Mouse (Mus musculus) embryonic facial prominence, embryonic 10.5 days (tissue): ENCODE measurements around the gene Cux1. TPM values are rescaled to one million over a fixed set of nuclear protein-coding genes. Genes with fewer than 3 reads are reported as not detected.
A peak's percentile ranks its signal among the peaks of the same experiment; 100 is the strongest.

Source experiments
- DNase-seq: peaks from one replicate; pipeline ENCODE4 v3.0.0-alpha.2; 2017; ENCODE audit warnings: low spot score
- H3K27ac ChIP-seq: fragments of 300-500 bp; sonication (generic); replicated peaks from 2 replicates; pipeline ENCODE4 v1.5.1; 2016; ENCODE audit warnings: mild to moderate bottlenecking
- H3K27me3 ChIP-seq: fragments of 300-500 bp; sonication (generic); replicated peaks from 2 replicates; pipeline ENCODE4 v1.6.1; 2016; ENCODE audit warnings: low read depth, mild to moderate bottlenecking; ENCODE audit not compliant: poor library complexity, severe bottlenecking
- H3K36me3 ChIP-seq: fragments of 300-500 bp; sonication (generic); replicated peaks from 2 replicates; pipeline ENCODE4 v1.6.1; 2016; ENCODE audit warnings: mild to moderate bottlenecking, moderate library complexity
- H3K4me1 ChIP-seq: fragments of 300-500 bp; sonication (generic); 2 replicates; pipeline ENCODE4 v1.6.1; 2016
- H3K4me3 ChIP-seq: fragments of 300-500 bp; sonication (generic); 2 replicates; pipeline ENCODE4 v1.5.1; 2016; ENCODE audit warnings: mild to moderate bottlenecking, moderate library complexity
- H3K9me3 ChIP-seq: fragments of 300-500 bp; sonication (generic); 2 replicates; pipeline ENCODE4 v1.6.1; 2016; ENCODE audit warnings: mild to moderate bottlenecking
- WGBS: fragments of 180-500 bp; shearing (Covaris S2); methylation state at CpG from one replicate; pipeline ENCODE4 v1.1.7; 2016; 5-methylcytosine and 5-hydroxymethylcytosine counted together
- polyA plus RNA-seq: library from polyadenylated mRNA; unstranded; fragments of >200 nt; fragmentation: Nextera tagmentation; extraction: Ambion mirVana; gene quantifications from 2 replicates; pipeline ENCODE4 v1.2.1, GENCODE M21; 2016

The Cux1 gene
- polyA plus RNA-seq, 1 experiment from 2014 or later = 75.3 TPM

- WGBS = 95% methylated on average over 3 of the region's 3 CpGs
- no peak overlapping the region for H3K27ac ChIP-seq
- no peak overlapping the region for H3K4me3 ChIP-seq
- 0 out of 2 replicates have a peak, but pooled peaks cover 3% of the 10 kb centered on the region for H3K36me3 ChIP-seq
- H3K4me1 ChIP-seq = peaks cover 26% of the 10 kb centered on the region
- H3K9me3 ChIP-seq = no peaks in the 10 kb centered on the region
- DNase-seq = no peak
- H3K27me3 ChIP-seq = no peaks in the 10 kb centered on the region
These were observed 114.6 kb downstream of the Cux1 start for GRCm38 (mm10) chr5:136452681-136453080.

GRCm38 (mm10) chr5:136449801-136450200, 117.5 kb downstream of the Cux1 start:
- H3K36me3 ChIP-seq = peaks cover 7% of the 10 kb centered on the region; the same call in 1 of the 2 replicates
- H3K27me3 ChIP-seq = no peaks in the 10 kb centered on the region
- H3K27ac ChIP-seq = no peak overlapping the region
- no peaks in the 10 kb centered on the region for H3K9me3 ChIP-seq
- peaks cover 16% of the 10 kb centered on the region for H3K4me1 ChIP-seq
- no peak for DNase-seq
- H3K4me3 ChIP-seq = no peak overlapping the region

- no peaks in the 10 kb centered on the region for H3K9me3 ChIP-seq
- H3K4me1 ChIP-seq = peaks cover 24% of the 10 kb centered on the region
- H3K36me3 ChIP-seq = peaks cover 7% of the 10 kb centered on the region; the same call in 1 of the 2 replicates
- 87% methylated on average over 5 of the region's 5 CpGs for WGBS
- no peaks in the 10 kb centered on the region for H3K27me3 ChIP-seq
- H3K4me3 ChIP-seq = no peak overlapping the region
- DNase-seq = no peak
- no peak overlapping the region for H3K27ac ChIP-seq
These were observed 121.3 kb downstream of the Cux1 start for GRCm38 (mm10) chr5:136445967-136446366.

GRCm38 (mm10) chr5:136442238-136443187, 124.8 kb downstream of the Cux1 start:
- H3K4me3 ChIP-seq = no peak overlapping the region
- no peak for DNase-seq
- WGBS = 65% methylated on average over 11 of the region's 11 CpGs
- peak overlapping the region; percentile 35; the same call in 1 of the 2 replicates for H3K27ac ChIP-seq
- H3K4me1 ChIP-seq = peaks cover 17% of the 10 kb centered on the region
- peaks cover 11% of the 10 kb centered on the region; the same call in 1 of the 2 replicates for H3K36me3 ChIP-seq
- no peaks in the 10 kb centered on the region for H3K27me3 ChIP-seq
- no peaks in the 10 kb centered on the region for H3K9me3 ChIP-seq

- 67% methylated on average over 4 of the region's 4 CpGs for WGBS
- DNase-seq = no peak
- Histone ChIP-seq H3K36me3 (peaks cover 5% of the 10 kb centered on the region; the same call in 1 of the 2 replicates), H3K4me1 (peaks cover 35% of the 10 kb centered on the region), H3K27me3 (no peaks in the 10 kb centered on the region), H3K27ac (no peak overlapping the region), H3K4me3 (no peak overlapping the region), H3K9me3 (no peaks in the 10 kb centered on the region)
These were observed 137.6 kb downstream of the Cux1 start for GRCm38 (mm10) chr5:136429647-136430046.

DNA sequence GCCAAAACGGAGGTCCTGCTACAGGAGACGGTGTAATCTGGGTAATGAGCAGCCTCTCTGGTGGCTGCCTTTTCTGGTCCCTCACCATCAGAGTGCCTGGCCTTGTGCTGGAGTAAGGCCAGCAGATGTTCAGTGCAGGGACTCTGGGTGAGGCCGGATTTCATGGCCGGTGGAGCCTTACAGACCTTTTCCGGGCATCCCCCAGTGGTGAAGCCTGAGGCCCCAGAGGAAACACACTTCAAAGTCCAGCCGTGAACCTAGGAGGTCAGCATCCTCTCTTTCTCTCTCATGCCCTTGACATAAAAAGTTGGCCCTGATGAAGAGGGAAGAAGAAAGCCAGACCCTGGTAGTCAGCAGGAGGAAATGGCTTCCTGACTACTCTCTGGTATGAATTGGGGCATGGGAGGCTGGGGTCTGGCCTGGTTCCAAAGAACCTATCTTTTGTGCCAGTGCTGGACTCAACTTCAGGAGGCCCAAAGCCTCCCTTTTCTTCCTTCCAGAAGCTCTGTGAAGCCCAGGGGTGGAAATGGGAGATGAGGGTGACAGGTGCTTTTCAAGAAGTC, 138.7 kb downstream of the Cux1 start:
- Histone ChIP-seq H3K27me3 (no peaks in the 10 kb centered on the region), H3K4me1 (peaks cover 35% of the 10 kb centered on the region), H3K27ac (peak overlapping the region; percentile 4; the same call in 1 of the 2 replicates), H3K36me3 (peaks cover 7% of the 10 kb centered on the region; the same call in 1 of the 2 replicates), H3K4me3 (no peak overlapping the region), H3K9me3 (no peaks in the 10 kb centered on the region)
- WGBS = 60% methylated on average over 6 of the region's 6 CpGs
- no peak for DNase-seq

DNA sequence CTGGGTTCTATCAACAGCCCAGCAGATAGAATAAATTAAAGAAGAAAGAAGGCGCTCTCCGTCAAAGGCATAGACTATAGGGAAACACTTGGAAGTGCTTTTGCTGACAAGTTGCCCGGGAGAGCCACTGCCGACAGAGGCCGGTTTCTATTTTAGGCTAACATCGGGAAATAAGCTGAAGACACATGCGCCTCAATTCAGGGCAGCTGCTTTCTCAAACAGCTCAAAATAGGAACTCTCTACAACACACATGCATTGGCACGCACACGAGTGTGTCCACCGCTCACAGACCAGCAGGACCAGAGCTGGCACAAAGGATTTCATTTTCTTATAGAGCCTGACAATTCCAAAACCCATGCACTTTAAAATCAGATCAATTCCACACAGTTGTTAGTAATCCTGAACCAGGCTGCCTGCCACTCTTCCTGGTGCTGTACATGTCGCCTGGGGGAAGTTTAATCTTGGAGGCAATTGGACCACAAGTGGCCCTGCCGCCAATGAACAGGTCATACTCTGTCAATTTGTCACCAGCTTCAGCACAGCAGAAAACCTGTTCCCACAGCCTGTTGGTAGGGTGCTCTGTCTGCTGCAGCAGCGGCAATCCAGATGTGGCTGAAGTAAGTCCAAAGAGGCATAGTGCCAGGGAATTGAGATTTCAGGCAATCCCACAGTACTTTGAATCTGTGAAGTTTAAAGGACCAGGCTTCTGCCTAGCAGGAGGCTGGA, 139.4 kb downstream of the Cux1 start:
- Histone ChIP-seq H3K4me3 (no peak overlapping the region), H3K36me3 (peaks cover 8% of the 10 kb centered on the region; the same call in 1 of the 2 replicates), H3K9me3 (no peaks in the 10 kb centered on the region), H3K27ac (peak overlapping the region; percentile 4; the same call in 1 of the 2 replicates), H3K27me3 (no peaks in the 10 kb centered on the region), H3K4me1 (peaks cover 35% of the 10 kb centered on the region)
- WGBS = 82% methylated on average over 13 of the region's 13 CpGs
- DNase-seq = no peak

GRCm38 (mm10) chr5:136427121-136427771, 140.0 kb downstream of the Cux1 start:
- no peak for DNase-seq
- WGBS = 61% methylated on average over 4 of the region's 4 CpGs
- Histone ChIP-seq H3K27ac (no peak overlapping the region), H3K27me3 (no peaks in the 10 kb centered on the region), H3K4me1 (peaks cover 35% of the 10 kb centered on the region), H3K36me3 (peaks cover 8% of the 10 kb centered on the region; the same call in 1 of the 2 replicates), H3K4me3 (no peak overlapping the region), H3K9me3 (no peaks in the 10 kb centered on the region)

DNA sequence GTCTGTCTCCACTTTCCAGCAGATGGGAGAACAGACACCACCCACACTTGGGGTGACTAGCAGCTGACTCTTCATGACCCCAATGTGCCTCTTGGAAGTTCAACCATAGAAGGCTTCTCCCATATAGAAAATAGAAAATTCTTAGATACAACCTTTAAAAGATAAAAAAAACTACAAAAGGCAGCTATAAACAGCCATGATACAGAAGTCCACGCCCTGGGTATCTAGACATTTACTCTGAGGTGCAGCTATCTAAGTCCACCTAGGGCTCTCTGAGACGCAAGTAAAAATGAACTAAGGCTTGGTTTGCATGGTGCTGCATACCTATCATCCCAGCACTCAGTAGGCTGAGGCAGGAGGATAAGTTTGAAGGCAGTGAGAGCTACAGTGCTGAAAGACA, 144.3 kb downstream of the Cux1 start:
- Histone ChIP-seq H3K27ac (no peak overlapping the region), H3K9me3 (no peaks in the 10 kb centered on the region)
- 97% methylated on average over 2 of the region's 2 CpGs for WGBS

DNA sequence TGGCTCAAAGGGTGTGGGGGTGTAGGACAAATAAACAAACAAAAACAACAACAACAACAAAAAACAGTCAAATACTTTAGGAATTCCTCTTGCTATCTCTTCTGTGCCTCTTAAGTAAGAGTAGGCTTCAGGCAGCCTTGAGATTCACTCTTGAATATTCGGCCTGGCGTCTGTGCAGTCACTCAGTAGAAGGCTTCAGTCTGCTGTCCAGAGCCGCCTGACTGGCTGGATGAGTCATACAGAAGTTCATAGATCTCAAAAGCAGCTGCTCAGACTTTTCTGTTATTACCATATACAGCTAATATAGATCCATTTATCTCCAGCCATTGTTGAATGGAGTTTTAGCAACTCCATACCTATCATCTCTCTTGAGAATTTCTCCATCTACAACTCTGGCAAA, 145.4 kb downstream of the Cux1 start:
- no peaks in the 10 kb centered on the region for H3K27me3 ChIP-seq
- H3K4me1 ChIP-seq = peaks cover 6% of the 10 kb centered on the region
- no peak overlapping the region for H3K27ac ChIP-seq
- H3K4me3 ChIP-seq = no peak overlapping the region
- DNase-seq = no peak
- peaks cover 3% of the 10 kb centered on the region; the same call in 1 of the 2 replicates for H3K36me3 ChIP-seq
- no peaks in the 10 kb centered on the region for H3K9me3 ChIP-seq
- WGBS = 89% methylated on average over 3 of the region's 3 CpGs

More for the DNA sequence above, 144.3 kb downstream of the Cux1 start:
- Histone ChIP-seq H3K27me3 (no peaks in the 10 kb centered on the region), H3K4me3 (no peak overlapping the region), H3K36me3 (peaks cover 3% of the 10 kb centered on the region; the same call in 1 of the 2 replicates), H3K4me1 (peaks cover 17% of the 10 kb centered on the region)
- no peak for DNase-seq

GRCm38 (mm10) chr5:136421316-136421715, 146.0 kb downstream of the Cux1 start:
- DNase-seq = no peak
- H3K9me3 ChIP-seq = no peaks in the 10 kb centered on the region
- no peak overlapping the region for H3K27ac ChIP-seq
- no peaks in the 10 kb centered on the region for H3K27me3 ChIP-seq
- H3K4me3 ChIP-seq = no peak overlapping the region
- peaks cover under 1% of the 10 kb centered on the region; the same call in 1 of the 2 replicates for H3K4me1 ChIP-seq
- H3K36me3 ChIP-seq = peaks cover 3% of the 10 kb centered on the region; the same call in 1 of the 2 replicates
- WGBS = 91% methylated on average over 3 of the region's 3 CpGs

DNA sequence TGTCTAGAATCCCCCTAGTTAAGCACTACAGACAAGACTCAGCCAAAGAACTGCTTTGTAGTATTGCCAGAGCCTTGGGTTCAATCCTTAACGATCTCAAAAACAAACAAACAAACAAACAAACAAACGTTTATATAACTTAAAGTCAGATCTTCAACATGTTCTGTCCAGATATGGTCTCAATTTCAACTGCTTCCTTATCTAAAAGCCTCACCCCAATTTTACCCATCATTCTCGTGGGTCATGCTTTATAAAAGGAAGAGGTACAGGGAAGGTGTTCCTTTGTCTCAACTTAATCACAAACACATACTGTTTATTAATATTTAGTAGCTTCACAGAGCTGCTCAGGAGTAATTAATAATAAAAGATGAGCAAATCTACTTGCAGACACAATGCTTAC, 146.9 kb downstream of the Cux1 start:
- Histone ChIP-seq H3K27ac (no peak overlapping the region), H3K9me3 (no peaks in the 10 kb centered on the region), H3K4me1 (peaks cover 8% of the 10 kb centered on the region), H3K4me3 (no peak overlapping the region), H3K36me3 (peaks cover 3% of the 10 kb centered on the region; the same call in 1 of the 2 replicates), H3K27me3 (no peaks in the 10 kb centered on the region)
- WGBS = 83% methylated on average over 3 of the region's 3 CpGs
- no peak for DNase-seq
